Mouse (Mus musculus) induced T-regulatory cell, adult 2 months (primary cell): ENCODE measurements around the gene Vsig8.

ENCODE experiments used
- DNase-seq: peaks from one replicate; pipeline ENCODE4 v3.0.0-alpha.2; 2012; ENCODE audit warnings: low read depth

Vsig8 gene

GRCm38 (mm10) chr1:172555638-172556037, at the start of gene Vsig8:
Gene Vsig8, plus strand, starts transcription at chr1:172555938.
- DNase-seq: no peak

GRCm38 (mm10) chr1:172507001-172507400, 48.7 kb upstream of the Vsig8 start:
- no peak for DNase-seq

GRCm38 (mm10) chr1:172507701-172508100, 48.0 kb upstream of the Vsig8 start:
- no peak for DNase-seq

GRCm38 (mm10) chr1:172508172-172508571, 47.6 kb upstream of the Vsig8 start:
- DNase-seq: no peak

- no peak for DNase-seq
Observed at GRCm38 (mm10) chr1:172509235-172509634, 46.5 kb upstream of the Vsig8 start.

GRCm38 (mm10) chr1:172509983-172510382, 45.8 kb upstream of the Vsig8 start:
- no peak for DNase-seq

- no peak for DNase-seq
Observed at GRCm38 (mm10) chr1:172510421-172510972, 45.2 kb upstream of the Vsig8 start.

- DNase-seq: peak; percentile 87
Observed at GRCm38 (mm10) chr1:172512962-172513361, 42.8 kb upstream of the Vsig8 start.

- DNase-seq: peak; percentile 94
Observed at GRCm38 (mm10) chr1:172513525-172514212, 42.1 kb upstream of the Vsig8 start.

GRCm38 (mm10) chr1:172514213-172514529, 41.6 kb upstream of the Vsig8 start:
- no peak for DNase-seq

- no peak for DNase-seq
Observed at GRCm38 (mm10) chr1:172514551-172515268, 41.0 kb upstream of the Vsig8 start.

- DNase-seq: no peak
Observed at GRCm38 (mm10) chr1:172515396-172515795, 40.3 kb upstream of the Vsig8 start.

- peak; percentile 57 for DNase-seq
Observed at GRCm38 (mm10) chr1:172518013-172518412, 37.7 kb upstream of the Vsig8 start.

GRCm38 (mm10) chr1:172519644-172520043, 36.1 kb upstream of the Vsig8 start:
- DNase-seq: peak; percentile 23

GRCm38 (mm10) chr1:172520576-172521440, 34.9 kb upstream of the Vsig8 start, which contains the start of gene Cfap45:
Gene Cfap45, plus strand, starts transcription at chr1:172520801.
- DNase-seq: peak; percentile 97

- DNase-seq: peak; percentile 24
Observed at GRCm38 (mm10) chr1:172522524-172522923, 33.2 kb upstream of the Vsig8 start.

- DNase-seq: peak; percentile 29
Observed at GRCm38 (mm10) chr1:172523699-172524101, 32.0 kb upstream of the Vsig8 start.

GRCm38 (mm10) chr1:172525027-172525764, 30.5 kb upstream of the Vsig8 start:
- peak; percentile 81 for DNase-seq

- DNase-seq: peak; percentile 48
Observed at GRCm38 (mm10) chr1:172525971-172526370, 29.8 kb upstream of the Vsig8 start.

GRCm38 (mm10) chr1:172526380-172527081, 29.2 kb upstream of the Vsig8 start:
- DNase-seq: peak; percentile 77

- no peak for DNase-seq
Observed at GRCm38 (mm10) chr1:172527431-172527830, 28.3 kb upstream of the Vsig8 start.
